Mouse (Mus musculus) kidney, embryonic 16.5 days (tissue): Measurements from ENCODE around the gene Abi3bp. TPM values are rescaled to one million over a fixed set of nuclear protein-coding genes. Genes with fewer than 3 reads are reported as not detected.

Experiments
- ATAC-seq: fragments of 200-750 bp; cut with Nextera tagmentation; 2 replicates; pipeline ENCODE4 v1.8.0; 2017; ENCODE audit warnings: moderate TSS enrichment; ENCODE audit not compliant: low FRiP score, low TSS enrichment
- H3K27ac ChIP-seq: fragments of 300-500 bp; sonication (generic); 2 replicates; pipeline ENCODE4 v1.5.1; 2014; ENCODE audit warnings: low read length
- H3K27me3 ChIP-seq: fragments of 300-500 bp; sonication (generic); 2 replicates; pipeline ENCODE4 v1.6.1; 2014; ENCODE audit warnings: low read length, control low read depth, mixed read lengths; ENCODE audit not compliant: insufficient read depth
- H3K36me3 ChIP-seq: fragments of 300-500 bp; sonication (generic); 2 replicates; pipeline ENCODE4 v1.6.1; 2014; ENCODE audit warnings: low read length, control low read depth, mixed read lengths; ENCODE audit not compliant: insufficient read depth
- H3K4me1 ChIP-seq: fragments of 300-500 bp; sonication (generic); 2 replicates; pipeline ENCODE4 v1.6.1; 2014; ENCODE audit warnings: low read length, control low read depth, mixed read lengths; ENCODE audit not compliant: insufficient read depth
- H3K4me2 ChIP-seq: fragments of 300-500 bp; sonication (generic); replicated peaks from 2 replicates; pipeline ENCODE4 v1.6.1; 2014; ENCODE audit warnings: low read depth, low read length
- H3K4me3 ChIP-seq: fragments of 300-500 bp; sonication (generic); 2 replicates; pipeline ENCODE4 v1.5.1; 2014; ENCODE audit warnings: mild to moderate bottlenecking, low read length
- H3K9ac ChIP-seq: fragments of 300-500 bp; sonication (generic); replicated peaks from 2 replicates; pipeline ENCODE4 v1.6.1; 2014; ENCODE audit warnings: low read length
- H3K9me3 ChIP-seq: fragments of 300-500 bp; sonication (generic); 2 replicates; pipeline ENCODE4 v1.6.1; 2016; ENCODE audit warnings: low read length, control low read depth
- WGBS: fragments of 180-500 bp; shearing (Covaris S2); extraction: QIAGEN DNeasy Blood & Tissue Kit; methylation state at CpG from one replicate; pipeline ENCODE4 v1.1.7; 2014; 5-methylcytosine and 5-hydroxymethylcytosine counted together
- polyA plus RNA-seq: library from polyadenylated mRNA; unstranded; fragments of >200 nt; fragmentation: Nextera tagmentation; extraction: Ambion mirVana; gene quantifications from 2 replicates; pipeline ENCODE4 v1.2.1, GENCODE M21; 2015

The Abi3bp gene
- polyA plus RNA-seq, 1 experiment from 2014 or later, result 3.8 TPM

GRCm38 (mm10) chr16:56475676-56476075, 2.0 kb upstream of the Abi3bp start:
- H3K4me2 ChIP-seq, result no peak overlapping the region
- no peak overlapping the region for H3K9ac ChIP-seq
- H3K4me3 ChIP-seq, result no peak overlapping the region
- H3K27ac ChIP-seq, result no peak overlapping the region
- H3K27me3 ChIP-seq, result no peaks in the 10 kb centered on the region
- H3K4me1 ChIP-seq, result peaks cover 9% of the 10 kb centered on the region
- no peak for ATAC-seq
- 84% methylated on average over 5 of the region's 5 CpGs for WGBS
- no peaks in the 10 kb centered on the region for H3K36me3 ChIP-seq
- H3K9me3 ChIP-seq, result no peaks in the 10 kb centered on the region

DNA sequence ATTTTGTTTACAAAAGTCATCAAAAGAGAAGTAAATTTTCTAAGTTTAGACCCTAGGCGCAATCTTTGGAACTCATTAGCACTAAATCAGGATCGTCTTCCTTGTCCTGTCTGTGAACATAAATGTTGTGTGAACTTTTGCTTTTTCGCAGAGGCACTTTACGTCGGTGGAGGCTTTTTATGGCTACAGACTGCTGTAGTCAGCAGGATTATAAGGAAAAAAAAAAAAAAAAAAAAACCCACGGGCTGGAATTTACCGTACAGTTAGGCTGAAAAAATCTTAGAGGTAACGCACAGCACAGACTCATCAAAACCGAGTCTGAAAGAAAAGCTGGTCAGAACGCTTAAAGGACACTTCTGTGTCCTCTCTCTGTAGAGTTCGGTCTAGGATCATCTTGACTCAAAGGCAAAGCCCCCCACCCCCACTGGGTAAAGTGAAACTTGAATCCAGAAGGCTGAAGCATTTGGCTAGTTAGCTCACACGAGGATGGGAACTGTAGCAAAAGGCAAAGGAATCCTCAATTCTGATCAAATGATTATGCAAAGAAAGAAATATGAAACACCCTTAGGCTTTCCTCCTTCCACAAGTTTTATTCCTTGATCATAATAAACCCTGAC, 1.0 kb downstream of the Abi3bp start:
- H3K27ac ChIP-seq, result no peak overlapping the region
- H3K9me3 ChIP-seq, result no peaks in the 10 kb centered on the region
- H3K27me3 ChIP-seq, result no peaks in the 10 kb centered on the region
- peak overlapping the region; percentile 57 for H3K4me2 ChIP-seq
- no peaks in the 10 kb centered on the region for H3K36me3 ChIP-seq
- 4% methylated on average over 12 of the region's 12 CpGs for WGBS
- H3K4me3 ChIP-seq, result peak overlapping the region; percentile 44
- peak; percentile 72; the same call in 1 of the 2 replicates for ATAC-seq
- peak overlapping the region; percentile 6; the same call in 1 of the 2 replicates for H3K9ac ChIP-seq
- peaks cover 9% of the 10 kb centered on the region for H3K4me1 ChIP-seq

DNA sequence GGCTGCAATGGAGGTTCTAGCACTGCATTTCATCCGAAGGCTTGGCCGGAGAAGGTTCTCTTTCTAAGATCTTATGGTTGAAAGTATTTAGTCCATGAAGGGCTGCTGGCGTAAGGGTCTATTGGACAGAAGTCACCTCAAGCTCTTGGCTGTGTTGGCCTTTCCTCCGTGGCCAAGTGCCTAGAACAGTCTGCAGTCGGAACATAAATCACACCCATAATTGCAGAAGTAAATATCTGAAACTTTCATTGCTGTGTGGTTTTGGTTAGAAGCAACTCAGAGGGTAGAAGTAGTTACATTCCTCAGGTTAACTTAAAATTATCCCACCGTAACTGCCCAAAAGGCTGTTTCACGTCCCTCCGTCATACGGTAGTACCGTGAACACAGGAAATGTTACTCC, 5.8 kb downstream of the Abi3bp start:
- H3K9ac ChIP-seq, result no peak overlapping the region
- no peak overlapping the region for H3K27ac ChIP-seq
- no peak for ATAC-seq
- no peaks in the 10 kb centered on the region for H3K9me3 ChIP-seq
- no peak overlapping the region for H3K4me3 ChIP-seq
- no peaks in the 10 kb centered on the region for H3K36me3 ChIP-seq
- 60% methylated on average over 10 of the region's 10 CpGs for WGBS
- H3K4me1 ChIP-seq, result peaks cover 2% of the 10 kb centered on the region; the same call in 1 of the 2 replicates
- H3K4me2 ChIP-seq, result no peak overlapping the region
- H3K27me3 ChIP-seq, result no peaks in the 10 kb centered on the region

DNA sequence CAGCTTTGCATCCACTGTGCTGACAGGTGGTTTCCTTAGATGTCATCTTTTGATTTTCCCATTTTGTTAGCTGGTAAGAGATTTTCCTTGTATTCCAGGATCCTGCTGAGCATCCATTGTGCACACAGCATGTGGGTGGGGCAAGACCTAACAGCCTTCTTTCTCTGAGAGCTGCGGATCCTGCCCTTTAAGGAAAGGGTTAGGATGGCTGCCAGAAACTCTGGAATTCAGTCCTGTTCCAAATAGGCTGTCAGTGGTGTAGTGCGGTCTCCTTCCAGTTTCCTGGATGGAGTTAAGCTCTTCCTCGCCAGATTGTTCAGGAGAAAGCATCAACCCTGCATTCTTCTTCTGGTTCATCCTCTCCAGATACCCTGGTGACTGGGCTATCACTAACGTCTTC, 8.8 kb downstream of the Abi3bp start:
- Histone ChIP-seq H3K27ac (no peak overlapping the region), H3K4me2 (no peak overlapping the region), H3K4me1 (no peaks in the 10 kb centered on the region), H3K27me3 (no peaks in the 10 kb centered on the region), H3K36me3 (no peaks in the 10 kb centered on the region), H3K9me3 (no peaks in the 10 kb centered on the region), H3K4me3 (no peak overlapping the region), H3K9ac (no peak overlapping the region)
- no peak for ATAC-seq
- 54% methylated on average over 4 of the region's 4 CpGs for WGBS

GRCm38 (mm10) chr16:56490861-56491260, 13.2 kb downstream of the Abi3bp start:
- H3K4me2 ChIP-seq, result no peak overlapping the region
- 83% methylated on average over 3 of the region's 3 CpGs for WGBS
- H3K9me3 ChIP-seq, result no peaks in the 10 kb centered on the region
- no peaks in the 10 kb centered on the region for H3K4me1 ChIP-seq
- H3K9ac ChIP-seq, result no peak overlapping the region
- no peak overlapping the region for H3K27ac ChIP-seq
- H3K4me3 ChIP-seq, result no peak overlapping the region
- no peaks in the 10 kb centered on the region for H3K27me3 ChIP-seq
- H3K36me3 ChIP-seq, result no peaks in the 10 kb centered on the region
- ATAC-seq, result no peak

DNA sequence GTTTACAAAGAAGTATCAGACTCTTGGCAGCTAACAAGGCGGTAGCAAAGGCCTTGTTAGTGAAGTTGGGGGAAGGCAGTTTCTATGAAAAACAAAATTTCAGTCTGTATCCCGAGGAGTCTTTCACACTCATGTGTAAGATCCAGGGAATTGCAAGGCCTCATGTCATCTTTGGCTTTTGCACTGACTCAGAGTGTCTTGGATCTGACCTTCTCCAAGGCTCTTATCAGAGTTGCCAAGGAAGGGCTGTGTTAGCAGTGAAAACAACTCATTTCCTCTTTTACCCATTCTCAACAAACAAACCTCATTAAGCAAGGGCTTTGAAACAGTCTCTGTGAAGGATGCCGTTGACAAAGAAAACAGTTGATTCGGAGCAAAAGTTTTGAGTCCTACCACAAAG, 17.6 kb downstream of the Abi3bp start:
- H3K27ac ChIP-seq, result no peak overlapping the region
- H3K4me1 ChIP-seq, result no peaks in the 10 kb centered on the region
- no peak overlapping the region for H3K4me2 ChIP-seq
- H3K36me3 ChIP-seq, result no peaks in the 10 kb centered on the region
- ATAC-seq, result no peak
- no peak overlapping the region for H3K4me3 ChIP-seq
- H3K9ac ChIP-seq, result no peak overlapping the region
- H3K9me3 ChIP-seq, result no peaks in the 10 kb centered on the region
- H3K27me3 ChIP-seq, result no peaks in the 10 kb centered on the region
- WGBS, result 60% methylated on average over 4 of the region's 4 CpGs

DNA sequence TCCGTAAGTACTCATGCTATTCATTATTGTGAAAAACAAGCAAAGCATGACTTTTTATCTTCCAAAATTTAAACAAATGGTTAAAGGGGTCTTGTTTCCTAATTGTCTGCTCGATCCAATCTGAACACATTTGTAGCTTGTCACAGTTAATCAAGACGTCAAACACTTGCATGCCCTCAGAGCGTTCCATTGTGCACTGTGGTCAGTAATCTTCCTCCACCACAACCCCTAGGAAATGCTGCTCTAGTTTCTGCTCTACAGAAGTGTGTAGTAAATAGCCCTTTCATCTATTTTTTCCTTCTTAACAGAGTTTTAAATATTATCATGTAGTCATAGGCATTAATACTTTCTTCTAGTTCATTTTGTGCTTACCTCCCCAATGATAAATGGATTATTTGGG, 19.1 kb downstream of the Abi3bp start:
- WGBS, result 68% methylated on average over 4 of the region's 4 CpGs
- Histone ChIP-seq H3K27ac (no peak overlapping the region), H3K27me3 (no peaks in the 10 kb centered on the region), H3K36me3 (no peaks in the 10 kb centered on the region), H3K9me3 (no peaks in the 10 kb centered on the region), H3K9ac (no peak overlapping the region), H3K4me1 (peaks cover 7% of the 10 kb centered on the region; the same call in 1 of the 2 replicates), H3K4me3 (no peak overlapping the region), H3K4me2 (no peak overlapping the region)
- no peak for ATAC-seq

- H3K9ac ChIP-seq, result no peak overlapping the region
- no peaks in the 10 kb centered on the region for H3K27me3 ChIP-seq
- no peak overlapping the region for H3K4me3 ChIP-seq
- no peak for ATAC-seq
- no peak overlapping the region for H3K4me2 ChIP-seq
- no peak overlapping the region for H3K27ac ChIP-seq
- 75% methylated on average over 1 of the region's 1 CpGs for WGBS
- H3K9me3 ChIP-seq, result no peaks in the 10 kb centered on the region
- peaks cover 7% of the 10 kb centered on the region; the same call in 1 of the 2 replicates for H3K4me1 ChIP-seq
- H3K36me3 ChIP-seq, result no peaks in the 10 kb centered on the region
Measured at GRCm38 (mm10) chr16:56498680-56499079, 21.0 kb downstream of the Abi3bp start.

DNA sequence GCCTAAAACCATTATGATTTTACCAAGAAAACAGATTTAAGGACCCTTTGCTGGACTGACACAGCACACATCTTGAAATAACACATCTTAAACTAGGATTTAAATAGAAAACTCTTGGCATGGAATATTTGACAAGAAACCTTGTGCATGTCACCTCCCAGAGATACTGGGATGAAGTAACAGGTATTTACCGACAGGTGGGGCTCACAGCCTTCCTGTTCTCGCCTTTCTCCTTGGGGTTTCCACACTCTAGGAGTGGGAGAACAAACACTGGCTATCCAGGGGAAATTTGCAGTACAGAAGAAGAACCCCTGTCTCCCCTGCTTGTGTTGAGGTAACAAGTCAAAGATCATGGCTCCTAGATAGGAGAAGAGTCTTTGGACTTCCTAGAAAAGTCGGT, 22.8 kb downstream of the Abi3bp start:
- H3K4me2 ChIP-seq, result no peak overlapping the region
- H3K4me3 ChIP-seq, result no peak overlapping the region
- 57% methylated on average over 3 of the region's 3 CpGs for WGBS
- no peak overlapping the region for H3K9ac ChIP-seq
- H3K9me3 ChIP-seq, result no peaks in the 10 kb centered on the region
- peaks cover 7% of the 10 kb centered on the region; the same call in 1 of the 2 replicates for H3K4me1 ChIP-seq
- H3K27me3 ChIP-seq, result no peaks in the 10 kb centered on the region
- no peak overlapping the region for H3K27ac ChIP-seq
- ATAC-seq, result no peak
- H3K36me3 ChIP-seq, result no peaks in the 10 kb centered on the region

DNA sequence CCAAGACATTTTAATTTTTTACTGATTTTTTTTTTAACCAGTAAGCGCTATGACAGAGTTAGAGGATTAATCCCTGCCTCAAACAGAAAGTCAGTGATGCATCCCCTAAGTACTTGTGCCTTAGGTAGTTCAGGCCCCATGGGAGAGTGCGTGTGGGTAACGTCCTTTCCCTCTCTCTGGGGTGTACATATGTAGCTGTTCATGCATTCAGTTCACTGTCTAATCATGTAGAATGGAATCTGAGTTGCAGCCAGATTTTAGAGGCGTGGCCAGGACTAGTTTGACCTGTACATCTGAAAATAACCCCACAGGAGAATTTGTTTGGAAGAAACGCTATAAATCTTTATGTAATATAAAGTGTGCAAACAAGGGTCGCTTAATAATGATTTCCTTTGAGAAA, 23.4 kb downstream of the Abi3bp start:
- ATAC-seq, result peak; percentile 75; the same call in 1 of the 2 replicates
- WGBS, result 62% methylated on average over 6 of the region's 6 CpGs

More for the DNA sequence above, 23.4 kb downstream of the Abi3bp start:
- peaks cover 7% of the 10 kb centered on the region; the same call in 1 of the 2 replicates for H3K4me1 ChIP-seq
- no peaks in the 10 kb centered on the region for H3K36me3 ChIP-seq
- H3K9me3 ChIP-seq, result no peaks in the 10 kb centered on the region
- no peaks in the 10 kb centered on the region for H3K27me3 ChIP-seq
- no peak overlapping the region for H3K4me2 ChIP-seq
- no peak overlapping the region for H3K9ac ChIP-seq
- no peak overlapping the region for H3K27ac ChIP-seq
- H3K4me3 ChIP-seq, result no peak overlapping the region
